Comparison of ENCODE assay signal across 26 mouse cellular contexts in the genomic region with DNA sequence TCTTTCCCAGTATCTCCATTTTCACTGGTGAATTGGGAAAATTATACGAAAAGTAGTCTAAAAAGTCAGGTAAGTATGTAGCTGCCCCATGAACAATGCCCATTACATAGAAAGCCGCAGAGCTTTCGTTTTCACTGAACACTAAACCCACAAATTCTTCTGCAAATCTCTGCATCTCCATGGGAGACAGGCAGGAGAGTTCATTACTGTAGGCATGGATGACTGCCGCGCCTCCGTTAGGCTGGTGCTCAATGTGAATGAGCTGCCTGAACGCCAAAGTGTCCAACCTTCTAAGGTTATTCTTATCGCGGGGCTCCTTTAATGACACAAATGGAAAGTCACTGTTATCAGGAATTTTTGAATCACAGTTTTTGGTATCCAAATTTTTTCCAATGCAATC. TPM values are rescaled to one million over a fixed set of nuclear protein-coding genes. Genes with fewer than 3 reads are reported as not detected.
DNase-seq lines count a peak whose midpoint lies in the region; ATAC-seq and TF ChIP-seq lines count a peak whose summit lies in the region.
"Had no signal": no experiment of that assay in that cellular context is flagged by ENCODE, and none has a peak within 500 bp of the region (broad histone marks: within the 10 kb centered on the region; RNA-seq: fewer than 3 reads in every experiment).

No protein-coding gene starts in this region.

- H3K27ac ChIP-seq in midbrain, postnatal 0 days (ENCODE audit: low read depth, low read length), result no peak overlapping the region
- H3K27ac ChIP-seq in midbrain, embryonic 13.5 days, result no peak overlapping the region
- no peak overlapping the region for H3K27ac ChIP-seq in forebrain, postnatal 0 days (ENCODE audit: low read depth, low read length)
- H3K27ac ChIP-seq: heart, embryonic 10.5 days; heart, embryonic 15.5 days; hindbrain, embryonic 13.5 days; limb, embryonic 10.5 days; limb, embryonic 15.5 days; liver, embryonic 13.5 days; macrophage had no signal

- H3K27me3 ChIP-seq in midbrain, postnatal 0 days (ENCODE audit: insufficient read depth, low read length), result no peaks in the 10 kb centered on the region
- no peaks in the 10 kb centered on the region for H3K27me3 ChIP-seq in midbrain, embryonic 13.5 days
- no peaks in the 10 kb centered on the region for H3K27me3 ChIP-seq in forebrain, postnatal 0 days (ENCODE audit: insufficient read depth, low read length)
- H3K27me3 ChIP-seq: heart, embryonic 15.5 days; hindbrain, embryonic 13.5 days; limb, embryonic 15.5 days; liver, embryonic 13.5 days had no signal

- H3K9ac ChIP-seq in midbrain, postnatal 0 days (replicated peaks; ENCODE audit: low read length, poor library complexity, severe bottlenecking), result no peak overlapping the region
- no peak overlapping the region for H3K9ac ChIP-seq in midbrain, embryonic 13.5 days (replicated peaks)
- no peak overlapping the region for H3K9ac ChIP-seq in forebrain, postnatal 0 days
- H3K9ac ChIP-seq: heart, embryonic 15.5 days; hindbrain, embryonic 13.5 days; limb, embryonic 15.5 days; liver, embryonic 13.5 days had no signal

- no peak for TF ChIP-seq CTCF in midbrain, postnatal 0 days (IDR thresholded peaks at IDR 0.05)
- TF ChIP-seq CTCF in forebrain, postnatal 0 days (IDR thresholded peaks at IDR 0.05; ENCODE audit: low read depth), result no peak

- ATAC-seq in midbrain, postnatal 0 days (ENCODE audit: low FRiP score), result no peak
- no peak for ATAC-seq in midbrain, embryonic 13.5 days
- peak; percentile 66 for ATAC-seq in forebrain, postnatal 0 days
- ATAC-seq: inflammation-experienced regulatory T-cells, adult 6 months had no signal

- no peaks in the 10 kb centered on the region for H3K9me3 ChIP-seq in midbrain, postnatal 0 days (ENCODE audit: low read length)
- H3K9me3 ChIP-seq in midbrain, embryonic 13.5 days, result no peaks in the 10 kb centered on the region
- no peaks in the 10 kb centered on the region for H3K9me3 ChIP-seq in forebrain, postnatal 0 days (ENCODE audit: low read length)
- H3K9me3 ChIP-seq: G1E; heart, embryonic 10.5 days; heart, embryonic 15.5 days; hindbrain, embryonic 13.5 days; limb, embryonic 10.5 days; limb, embryonic 15.5 days; liver, embryonic 13.5 days had no signal

- H3K4me2 ChIP-seq in midbrain, postnatal 0 days (ENCODE audit: low read depth, low read length, poor library complexity, severe bottlenecking), result no peak overlapping the region
- no peak overlapping the region for H3K4me2 ChIP-seq in midbrain, embryonic 13.5 days (replicated peaks)
- H3K4me2 ChIP-seq in forebrain, postnatal 0 days (ENCODE audit: low read depth), result no peak overlapping the region
- H3K4me2 ChIP-seq: heart, embryonic 15.5 days; hindbrain, embryonic 13.5 days; limb, embryonic 15.5 days; liver, embryonic 13.5 days had no signal

- H3K4me1 ChIP-seq in midbrain, postnatal 0 days (ENCODE audit: insufficient read depth, low read length), result no peaks in the 10 kb centered on the region
- no peaks in the 10 kb centered on the region for H3K4me1 ChIP-seq in midbrain, embryonic 13.5 days (replicated peaks)
- H3K4me1 ChIP-seq in forebrain, postnatal 0 days (ENCODE audit: insufficient read depth), result no peaks in the 10 kb centered on the region
- H3K4me1 ChIP-seq: heart, embryonic 10.5 days; hindbrain, embryonic 13.5 days; limb, embryonic 10.5 days; limb, embryonic 15.5 days had no signal

- WGBS in midbrain, postnatal 0 days, result 67% methylated on average over 9 of the region's 9 CpGs
- 66% methylated on average over 9 of the region's 9 CpGs for WGBS in midbrain, embryonic 13.5 days
- 47% methylated on average over 9 of the region's 9 CpGs for WGBS in forebrain, postnatal 0 days

- H3K36me3 ChIP-seq in midbrain, postnatal 0 days (ENCODE audit: insufficient read depth, low read length), result no peaks in the 10 kb centered on the region
- H3K36me3 ChIP-seq in midbrain, embryonic 13.5 days, result 0 out of 2 replicates have a peak, but pooled peaks cover 3% of the 10 kb centered on the region
- H3K36me3 ChIP-seq in forebrain, postnatal 0 days (ENCODE audit: insufficient read depth), result no peaks in the 10 kb centered on the region
- H3K36me3 ChIP-seq: heart, embryonic 10.5 days; hindbrain, embryonic 13.5 days had no signal

- DNase-seq in cerebellum, postnatal 14 days, result peak; percentile 14 to 27
- DNase-seq in cerebellum, adult 8-10 months, result no peak
- DNase-seq in heart, adult 11 months, result peak; percentile 82
- no peak for DNase-seq in heart, adult 9 months (ENCODE audit: low spot score in 2 of 2)
- DNase-seq in midbrain, postnatal 0 days (ENCODE audit: low spot score), result peak; percentile 58
- DNase-seq in forebrain, postnatal 0 days, result peak; percentile 48
- DNase-seq: adrenal gland, adult 8-10 months; cerebellum, adult 11-12 months; cerebellum, postnatal 25 days; gastrocnemius, postnatal 10 days; kidney, adult 11 months; kidney, postnatal 14 days; layer of hippocampus, adult 9-11 months; liver, embryonic 13.5 days; lung, adult 18-20 months; lung, postnatal 10 days; thymus, postnatal 4 days had no signal

- H3K4me3 ChIP-seq in midbrain, postnatal 0 days (ENCODE audit: low read depth, low read length), result no peak overlapping the region
- no peak overlapping the region for H3K4me3 ChIP-seq in midbrain, embryonic 13.5 days (replicated peaks)
- no peak overlapping the region for H3K4me3 ChIP-seq in forebrain, postnatal 0 days (ENCODE audit: low read depth, low read length)
- H3K4me3 ChIP-seq: heart, embryonic 10.5 days; heart, embryonic 15.5 days; hindbrain, embryonic 13.5 days; limb, embryonic 10.5 days; limb, embryonic 15.5 days; liver, embryonic 13.5 days had no signal

RNA-seq across cellular contexts. Expression of gene Rsbn1l, which starts 36.6 kb away (rescaled TPM):
- total RNA-seq in midbrain, postnatal 0 days (2014; rRNA removed), result 5.2 and 7.3 TPM in 2 replicates
- polyA plus RNA-seq in midbrain, postnatal 0 days (2015; fragmentation: Nextera tagmentation; extraction: Ambion mirVana), result 2.7 and 3.8 TPM in 2 replicates
- polyA plus RNA-seq in midbrain, embryonic 13.5 days (2015; fragmentation: Nextera tagmentation; extraction: Ambion mirVana), result 5.7 and 6.4 TPM in 2 replicates
- 5.3 and 5.4 TPM in 2 replicates for total RNA-seq in forebrain, postnatal 0 days (2014; rRNA removed)
- 3.0 and 3.1 TPM in 2 replicates for polyA plus RNA-seq in forebrain, postnatal 0 days (2015; fragmentation: Nextera tagmentation; extraction: Ambion mirVana)

RNA-seq across cellular contexts. Expression of gene Tmem60, which starts 37.6 kb away (rescaled TPM):
- 14.1 and 19.4 TPM in 2 replicates for total RNA-seq in midbrain, postnatal 0 days (2014; rRNA removed)
- 70.7 and 72.0 TPM in 2 replicates for polyA plus RNA-seq in midbrain, postnatal 0 days (2015; fragmentation: Nextera tagmentation; extraction: Ambion mirVana)
- polyA plus RNA-seq in midbrain, embryonic 13.5 days (2015; fragmentation: Nextera tagmentation; extraction: Ambion mirVana), result 68.9 and 71.4 TPM in 2 replicates
- total RNA-seq in forebrain, postnatal 0 days (2014; rRNA removed), result 13.8 and 24.5 TPM in 2 replicates
- 64.4 and 76.4 TPM in 2 replicates for polyA plus RNA-seq in forebrain, postnatal 0 days (2015; fragmentation: Nextera tagmentation; extraction: Ambion mirVana)

RNA-seq across cellular contexts. Expression of gene Phtf2, which starts 37.6 kb away (rescaled TPM):
- total RNA-seq in midbrain, postnatal 0 days (2014; rRNA removed), result 20.2 and 42.6 TPM in 2 replicates
- 20.4 and 21.3 TPM in 2 replicates for polyA plus RNA-seq in midbrain, postnatal 0 days (2015; fragmentation: Nextera tagmentation; extraction: Ambion mirVana)
- polyA plus RNA-seq in midbrain, embryonic 13.5 days (2015; fragmentation: Nextera tagmentation; extraction: Ambion mirVana), result 23.2 and 23.3 TPM in 2 replicates
- 24.9 and 26.4 TPM in 2 replicates for total RNA-seq in forebrain, postnatal 0 days (2014; rRNA removed)
- polyA plus RNA-seq in forebrain, postnatal 0 days (2015; fragmentation: Nextera tagmentation; extraction: Ambion mirVana), result 11.2 and 17.4 TPM in 2 replicates

Comparison
In these comparisons a context has a peak if more than half of its experiments do, and no peak if none do; other contexts are left out.
1. DNase-seq: peak in cerebellum, postnatal 14 days (2 of 2), heart, adult 11 months (single experiment), midbrain, postnatal 0 days (single experiment) and forebrain, postnatal 0 days (single experiment); none in cerebellum, adult 8-10 months (single experiment) and heart, adult 9 months (0 of 2).